Mouse (Mus musculus) heart, adult 2 months (tissue): ENCODE data around the gene Cnksr3. TPM values are rescaled to one million over a fixed set of nuclear protein-coding genes. Genes with fewer than 3 reads are reported as not detected.

Experiments
- DNase-seq, 2 experiments: peaks; one replicate each; pipeline ENCODE4 v3.0.0; 2021
- H3K27ac ChIP-seq: fragments of 200-600 bp; 2 replicates; pipeline ENCODE4 v1.8.1; 2022
- H3K27me3 ChIP-seq: fragments of 200-500 bp; 2 replicates; pipeline ENCODE4 v1.6.1; 2012; ENCODE audit warnings: mild to moderate bottlenecking, low read length, inconsistent platforms, mixed read lengths; ENCODE audit not compliant: control insufficient read depth, insufficient read depth
- H3K36me3 ChIP-seq: fragments of 200-500 bp; 2 replicates; pipeline ENCODE4 v1.6.1; 2012; ENCODE audit warnings: low read length, inconsistent platforms; ENCODE audit not compliant: control insufficient read depth, insufficient read depth
- H3K4me1 ChIP-seq: fragments of 200-500 bp; 2 replicates; pipeline ENCODE4 v1.6.1; 2011; ENCODE audit warnings: low read length; ENCODE audit not compliant: control insufficient read depth, insufficient read depth
- H3K4me3 ChIP-seq: fragments of 200-600 bp; 2 replicates; pipeline ENCODE4 v1.8.1; 2022
- H3K79me2 ChIP-seq: fragments of 200-500 bp; replicated peaks from 2 replicates; pipeline ENCODE4 v1.6.1; 2012; ENCODE audit warnings: mild to moderate bottlenecking, inconsistent platforms, low read length, moderate library complexity, mixed read lengths; ENCODE audit not compliant: control insufficient read depth, insufficient read depth
- H3K9ac ChIP-seq: fragments of 200-500 bp; 2 replicates; pipeline ENCODE4 v1.6.1; 2012; ENCODE audit warnings: low read depth, mild to moderate bottlenecking, control low read depth, inconsistent platforms, low read length, mixed read lengths
- CTCF ChIP-seq: fragments of 200-600 bp; IDR thresholded peaks from 2 replicates; pipeline ENCODE4 v1.8.1; 2022; ENCODE audit warnings: antibody characterized with exemption, mild to moderate bottlenecking, moderate library complexity
- EP300 ChIP-seq: fragments of 200-500 bp; IDR thresholded peaks from 2 replicates; pipeline ENCODE4 v1.6.1; 2011; ENCODE audit warnings: low read depth, low read length, control low read depth; ENCODE audit not compliant: insufficient read depth
- POLR2A ChIP-seq: fragments of 200-500 bp; IDR thresholded peaks from 2 replicates; pipeline ENCODE4 v1.6.1; 2011; ENCODE audit warnings: mild to moderate bottlenecking, low read depth, low read length, control low read depth; ENCODE audit not compliant: insufficient read depth
- WGBS: fragments of 180-500 bp; shearing (Covaris S2); methylation state at CpG from one replicate; pipeline ENCODE4 v1.1.7; 2018; 5-methylcytosine and 5-hydroxymethylcytosine counted together
- intact Hi-C: fragments of 180-260 bp; cut with DNase I; formaldehyde crosslinking; loops from one replicate; pipeline ENCODE4 v1.15.1; 2025
- polyA plus RNA-seq: library from polyadenylated mRNA; depleted of rRNA; stranded (reverse); fragments of >200 nt; gene quantifications from 2 replicates; pipeline ENCODE4 v1.2.3, GENCODE M21; 2012
- total RNA-seq, 2 experiments: library from RNA; stranded (reverse); gene quantifications; 2 replicates each; pipeline ENCODE4 v1.2.3; 2021

The Cnksr3 gene
- total and polyA plus RNA-seq, 3 experiments: 10.4 to 28.3 (median 22.2) TPM

DNA sequence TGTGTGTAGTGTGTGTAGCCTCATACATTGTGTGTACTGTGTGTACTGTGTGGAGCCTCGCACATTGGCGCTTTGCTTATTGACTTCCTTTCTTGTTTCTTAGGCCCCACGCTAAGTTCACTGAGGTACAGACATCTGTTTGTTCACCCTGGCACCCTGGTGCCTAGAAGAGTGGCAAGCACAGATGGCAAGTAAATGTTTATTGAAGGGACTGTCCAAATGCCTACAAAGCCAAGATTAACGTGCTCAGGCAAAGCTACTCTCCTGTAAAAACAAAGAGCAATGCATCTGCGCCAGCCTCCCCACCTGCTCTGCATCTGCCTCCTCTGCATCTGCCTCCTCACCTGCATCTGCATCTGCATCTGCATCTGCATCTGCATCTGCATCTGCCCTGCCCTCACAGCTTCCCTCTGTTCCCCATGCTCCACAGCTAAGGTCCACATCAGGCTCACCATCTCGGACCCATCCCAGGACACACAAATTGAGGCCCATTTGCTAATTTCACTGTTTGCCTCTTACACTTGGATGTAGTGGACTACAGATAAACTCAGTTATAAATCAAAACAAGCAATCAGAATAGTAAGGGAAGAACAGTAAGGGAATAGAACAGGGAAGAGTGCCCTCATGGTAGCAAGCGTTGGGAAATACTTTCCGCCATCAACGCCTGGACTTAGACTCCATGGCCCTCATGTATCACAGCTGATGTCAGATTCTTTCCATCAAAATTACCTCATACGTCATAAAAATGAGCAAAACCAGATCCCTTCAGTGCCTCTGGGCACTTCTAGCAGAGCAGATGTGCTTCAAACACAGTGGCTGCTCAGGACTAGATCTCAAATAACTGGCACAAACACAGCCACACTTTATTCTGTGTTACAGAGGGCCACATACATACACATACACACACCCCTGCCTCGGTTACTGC, 62.1 kb downstream of the Cnksr3 start:
- intact Hi-C loops: no loop called here
- no peak overlapping the region for H3K4me3 ChIP-seq
- WGBS: 93% methylated on average over 11 of the region's 11 CpGs

GRCm38 (mm10) chr10:7145614-7146013, 66.4 kb downstream of the Cnksr3 start:
- Histone ChIP-seq H3K9ac (no peak overlapping the region), H3K27me3 (no peaks in the 10 kb centered on the region), H3K4me1 (peaks cover 16% of the 10 kb centered on the region), H3K36me3 (peaks cover 13% of the 10 kb centered on the region), H3K4me3 (no peak overlapping the region), H3K79me2 (no peaks in the 10 kb centered on the region), H3K27ac (peak overlapping the region; percentile 15)
- TF ChIP-seq CTCF (no peak), POLR2A (no peak), EP300 (no peak)
- intact Hi-C loops: no loop called here
- WGBS: 58% methylated on average over 5 of the region's 5 CpGs
- DNase-seq: peak in 1 of 2 experiments; percentile 34

More for the DNA sequence above, 62.1 kb downstream of the Cnksr3 start:
- no peaks in the 10 kb centered on the region for H3K36me3 ChIP-seq
- H3K27ac ChIP-seq: no peak overlapping the region
- TF ChIP-seq POLR2A (no peak), EP300 (no peak), CTCF (no peak)
- no peak overlapping the region for H3K9ac ChIP-seq
- H3K27me3 ChIP-seq: no peaks in the 10 kb centered on the region
- DNase-seq: no peak
- H3K4me1 ChIP-seq: peaks cover 9% of the 10 kb centered on the region
- H3K79me2 ChIP-seq: no peaks in the 10 kb centered on the region

DNA sequence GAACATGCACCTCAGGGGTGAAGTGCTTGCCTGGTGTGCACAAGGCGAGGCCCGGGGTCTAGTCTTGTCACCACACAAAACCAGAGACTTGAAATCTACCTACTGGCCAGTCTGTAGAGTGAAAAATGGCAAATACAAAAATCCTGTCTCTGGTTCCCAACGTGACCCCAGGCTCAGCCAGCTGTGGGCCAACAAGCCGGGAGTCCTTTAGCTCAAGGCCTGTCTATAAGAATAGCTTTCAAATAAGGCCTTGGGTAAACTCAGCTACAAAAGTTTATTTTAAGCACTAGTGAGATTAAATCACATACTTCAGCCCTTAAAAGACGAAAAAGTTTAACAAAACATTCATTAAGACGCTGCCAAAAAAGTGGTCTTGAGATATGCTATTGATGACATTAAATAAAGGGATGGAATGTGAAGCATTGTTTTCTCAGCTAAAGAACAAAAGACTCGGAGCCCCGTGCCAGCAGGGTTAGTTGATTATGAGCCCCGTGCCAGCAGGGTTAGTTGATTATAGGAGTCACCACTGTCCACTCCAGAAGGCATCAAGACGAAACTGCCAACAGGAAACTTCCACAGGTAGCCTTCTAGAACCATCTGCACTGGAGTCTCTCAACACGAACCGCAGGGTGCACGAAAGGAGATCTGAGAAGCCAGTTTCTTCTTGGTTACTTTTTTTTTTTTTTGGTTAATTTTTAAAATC, 67.8 kb downstream of the Cnksr3 start:
- Histone ChIP-seq H3K4me1 (peaks cover 18% of the 10 kb centered on the region), H3K27ac (peak overlapping the region; percentile 47), H3K79me2 (no peaks in the 10 kb centered on the region), H3K9ac (no peak overlapping the region), H3K36me3 (peaks cover 16% of the 10 kb centered on the region), H3K27me3 (no peaks in the 10 kb centered on the region), H3K4me3 (no peak overlapping the region)
- 37% methylated on average over 13 of the region's 13 CpGs for WGBS
- no peak for DNase-seq
- TF ChIP-seq CTCF: no peak
- no peak for TF ChIP-seq POLR2A
- TF ChIP-seq EP300: no peak
- intact Hi-C loops: no loop called here

GRCm38 (mm10) chr10:7142287-7142686, 69.8 kb downstream of the Cnksr3 start:
- Histone ChIP-seq H3K9ac (no peak overlapping the region), H3K27me3 (no peaks in the 10 kb centered on the region), H3K27ac (peak overlapping the region; percentile 29), H3K4me3 (no peak overlapping the region), H3K36me3 (peaks cover 16% of the 10 kb centered on the region), H3K4me1 (peaks cover 18% of the 10 kb centered on the region), H3K79me2 (no peaks in the 10 kb centered on the region)
- intact Hi-C loops: no loop called here
- WGBS: 21% methylated on average over 8 of the region's 8 CpGs
- no peak for DNase-seq
- TF ChIP-seq CTCF (no peak), EP300 (no peak), POLR2A (0 out of 2 replicates have a peak, but pooled peaks have one; percentile 14)

GRCm38 (mm10) chr10:7140282-7140681, 71.8 kb downstream of the Cnksr3 start:
- H3K4me1 ChIP-seq: peaks cover 12% of the 10 kb centered on the region
- TF ChIP-seq POLR2A (no peak), EP300 (no peak), CTCF (no peak)
- peaks cover 16% of the 10 kb centered on the region for H3K36me3 ChIP-seq
- 35% methylated on average over 6 of the region's 6 CpGs for WGBS
- H3K27me3 ChIP-seq: no peaks in the 10 kb centered on the region
- no peak overlapping the region for H3K27ac ChIP-seq
- no peak for DNase-seq
- H3K4me3 ChIP-seq: no peak overlapping the region
- no peak overlapping the region for H3K9ac ChIP-seq
- no peaks in the 10 kb centered on the region for H3K79me2 ChIP-seq
- intact Hi-C loops: no loop called here
